Mouse (Mus musculus): ENCODE results near the gene Pi4kb. TPM values are rescaled to one million over a fixed set of nuclear protein-coding genes. Genes with fewer than 3 reads are reported as not detected.
"Not testable (repeated sequence)": the region's sequence is repeated elsewhere in the genome, so short reads cannot be mapped to it uniquely, and the experiment has no call there.

Gene Pi4kb
- polyA plus RNA-seq, 1 experiment from 2014 or later: 10.5 TPM

DNA sequence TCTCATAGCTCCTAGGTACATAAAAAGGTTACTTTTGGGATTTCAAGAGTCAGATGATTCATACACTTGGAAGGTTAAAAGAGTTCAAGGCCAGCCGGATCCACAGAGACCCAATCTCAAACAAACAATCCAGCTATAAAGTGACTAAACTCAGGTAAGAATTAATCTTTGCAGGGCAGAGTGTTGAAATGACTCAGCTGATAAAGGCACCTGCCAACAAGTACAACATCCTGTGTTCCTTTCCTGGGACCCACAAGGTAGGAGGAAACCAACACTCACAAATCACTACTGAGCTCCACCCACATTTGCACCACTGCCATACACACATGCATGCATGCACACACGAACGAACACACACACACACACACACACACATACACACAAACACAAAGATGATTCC is 54.1 kb downstream of the Pi4kb start:
- Histone ChIP-seq H3K4me2 (replicated peaks; ENCODE audit: low read depth) (no peak overlapping the region), H3K9ac (ENCODE audit: low read depth, low read length) (no peak overlapping the region), H3K4me1 (replicated peaks; ENCODE audit: control insufficient read depth, insufficient read depth, low read length) (peaks cover 14% of the 10 kb centered on the region), H3K9me3 (ENCODE audit: control insufficient read depth) (no peaks in the 10 kb centered on the region), H3K4me3 (ENCODE audit: low read depth, low read length) (no peak overlapping the region), H3K27me3 (replicated peaks; ENCODE audit: control insufficient read depth, insufficient read depth, low read length) (no peaks in the 10 kb centered on the region), H3K27ac (ENCODE audit: low read depth, low read length) (no peak overlapping the region; the same call in 1 of the 2 replicates), H3K36me3 (ENCODE audit: control insufficient read depth, insufficient read depth) (peaks cover 29% of the 10 kb centered on the region)
- TF ChIP-seq CTCF (IDR thresholded peaks at IDR 0.05; ENCODE audit: low read depth): no peak
- peak; percentile 69 for ATAC-seq
- 31% methylated on average over 3 of the region's 3 CpGs for WGBS

DNA sequence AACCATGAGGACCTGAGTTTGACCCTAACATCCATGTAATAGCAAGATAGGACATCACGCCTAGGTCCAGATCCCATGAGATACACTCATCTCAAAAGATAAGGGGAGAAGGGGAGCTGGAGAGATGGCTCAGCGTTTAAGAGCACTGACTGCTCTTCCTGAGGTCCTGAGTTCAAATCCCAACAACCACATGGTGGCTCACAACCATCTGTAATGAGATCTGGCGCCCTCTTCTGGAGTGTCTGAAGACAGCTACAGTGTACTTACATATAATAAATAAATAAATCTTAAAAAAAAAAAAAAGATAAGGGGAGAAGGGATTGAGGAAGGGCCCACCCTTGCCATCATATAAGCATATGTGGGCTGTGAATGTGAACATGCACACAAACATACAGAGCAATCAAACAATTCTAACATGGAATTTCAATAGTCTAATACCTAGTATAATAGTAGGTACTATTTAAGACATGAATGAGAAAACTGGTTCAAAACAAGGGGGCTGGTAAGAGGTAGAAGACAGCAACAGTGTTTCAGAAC is 54.8 kb downstream of the Pi4kb start:
- Histone ChIP-seq H3K4me1 (replicated peaks; ENCODE audit: control insufficient read depth, insufficient read depth, low read length) (peaks cover 14% of the 10 kb centered on the region), H3K36me3 (ENCODE audit: control insufficient read depth, insufficient read depth) (peaks cover 36% of the 10 kb centered on the region)
- not testable (repeated sequence) for ATAC-seq; H3K9ac ChIP-seq (ENCODE audit: low read depth, low read length); H3K4me2 ChIP-seq (replicated peaks; ENCODE audit: low read depth); H3K27ac ChIP-seq (ENCODE audit: low read depth, low read length); H3K4me3 ChIP-seq (ENCODE audit: low read depth, low read length); H3K9me3 ChIP-seq (ENCODE audit: control insufficient read depth); H3K27me3 ChIP-seq (replicated peaks; ENCODE audit: control insufficient read depth, insufficient read depth, low read length)
- WGBS: 59% methylated on average over 3 of the region's 3 CpGs

DNA sequence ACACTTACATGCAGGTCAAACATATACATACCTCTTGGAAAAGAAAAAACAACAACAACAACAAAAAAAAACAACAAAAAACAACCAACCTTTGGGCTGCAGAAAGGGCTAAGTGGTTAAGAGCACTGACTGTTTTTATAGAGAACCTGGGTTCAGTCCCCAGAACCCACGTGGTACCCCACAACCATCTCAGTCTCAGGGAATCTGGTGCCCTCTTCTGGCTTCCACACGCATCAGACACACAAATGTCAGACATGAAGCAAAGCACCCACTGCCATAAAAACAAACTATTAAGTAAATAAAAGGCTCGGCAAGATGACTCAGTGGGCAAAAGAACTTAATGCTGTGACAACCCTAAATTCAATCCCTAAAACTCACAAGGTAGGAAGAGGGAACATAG is 55.4 kb downstream of the Pi4kb start:
- Histone ChIP-seq H3K9me3 (ENCODE audit: control insufficient read depth) (no peaks in the 10 kb centered on the region), H3K36me3 (ENCODE audit: control insufficient read depth, insufficient read depth) (peaks cover 42% of the 10 kb centered on the region), H3K27me3 (replicated peaks; ENCODE audit: control insufficient read depth, insufficient read depth, low read length) (no peaks in the 10 kb centered on the region), H3K4me3 (ENCODE audit: low read depth, low read length) (no peak overlapping the region), H3K4me2 (replicated peaks; ENCODE audit: low read depth) (no peak overlapping the region), H3K4me1 (replicated peaks; ENCODE audit: control insufficient read depth, insufficient read depth, low read length) (peaks cover 14% of the 10 kb centered on the region), H3K9ac (ENCODE audit: low read depth, low read length) (no peak overlapping the region), H3K27ac (ENCODE audit: low read depth, low read length) (0 out of 2 replicates have a peak overlapping the region, but pooled peaks have one; percentile 7)
- ATAC-seq: no peak
- 42% methylated on average over 3 of the region's 3 CpGs for WGBS
- peak; percentile 52 for TF ChIP-seq CTCF (IDR thresholded peaks at IDR 0.05; ENCODE audit: low read depth)

DNA sequence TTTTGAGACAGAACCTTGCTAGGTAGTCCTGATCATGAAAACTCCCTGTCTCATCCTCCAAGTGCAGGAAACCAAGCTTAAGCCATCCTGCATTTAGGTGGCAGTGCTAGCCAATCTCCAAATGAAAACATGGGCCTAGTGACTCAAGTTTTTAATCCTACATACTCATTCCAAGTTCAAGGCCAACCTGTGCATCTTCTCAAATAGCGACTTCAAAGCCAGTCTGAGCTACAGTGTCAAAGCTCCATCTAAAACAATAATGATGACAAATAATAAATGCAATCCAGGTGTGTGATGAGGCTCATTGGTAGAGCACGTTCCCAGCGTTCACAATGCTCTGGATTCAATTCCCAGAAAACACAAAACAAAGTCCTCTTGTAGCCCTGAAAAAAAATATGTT is 67.1 kb downstream of the Pi4kb start:
- peaks cover 13% of the 10 kb centered on the region for H3K36me3 ChIP-seq (ENCODE audit: control insufficient read depth, insufficient read depth)
- H3K27me3 ChIP-seq (replicated peaks; ENCODE audit: control insufficient read depth, insufficient read depth, low read length): no peaks in the 10 kb centered on the region
- peak overlapping the region; percentile 61 for H3K4me2 ChIP-seq (replicated peaks; ENCODE audit: low read depth)
- H3K9ac ChIP-seq (ENCODE audit: low read depth, low read length): peak overlapping the region; percentile 77
- no peak for ATAC-seq
- H3K27ac ChIP-seq (ENCODE audit: low read depth, low read length): no peak overlapping the region
- 0 out of 2 replicates have a peak, but pooled peaks cover 4% of the 10 kb centered on the region for H3K4me1 ChIP-seq (replicated peaks; ENCODE audit: control insufficient read depth, insufficient read depth, low read length)
- WGBS: 13% methylated on average over 3 of the region's 3 CpGs
- no peak for TF ChIP-seq CTCF (IDR thresholded peaks at IDR 0.05; ENCODE audit: low read depth)
- peak overlapping the region; percentile 87 for H3K4me3 ChIP-seq (ENCODE audit: low read depth, low read length)
- no peaks in the 10 kb centered on the region for H3K9me3 ChIP-seq (ENCODE audit: control insufficient read depth)

DNA sequence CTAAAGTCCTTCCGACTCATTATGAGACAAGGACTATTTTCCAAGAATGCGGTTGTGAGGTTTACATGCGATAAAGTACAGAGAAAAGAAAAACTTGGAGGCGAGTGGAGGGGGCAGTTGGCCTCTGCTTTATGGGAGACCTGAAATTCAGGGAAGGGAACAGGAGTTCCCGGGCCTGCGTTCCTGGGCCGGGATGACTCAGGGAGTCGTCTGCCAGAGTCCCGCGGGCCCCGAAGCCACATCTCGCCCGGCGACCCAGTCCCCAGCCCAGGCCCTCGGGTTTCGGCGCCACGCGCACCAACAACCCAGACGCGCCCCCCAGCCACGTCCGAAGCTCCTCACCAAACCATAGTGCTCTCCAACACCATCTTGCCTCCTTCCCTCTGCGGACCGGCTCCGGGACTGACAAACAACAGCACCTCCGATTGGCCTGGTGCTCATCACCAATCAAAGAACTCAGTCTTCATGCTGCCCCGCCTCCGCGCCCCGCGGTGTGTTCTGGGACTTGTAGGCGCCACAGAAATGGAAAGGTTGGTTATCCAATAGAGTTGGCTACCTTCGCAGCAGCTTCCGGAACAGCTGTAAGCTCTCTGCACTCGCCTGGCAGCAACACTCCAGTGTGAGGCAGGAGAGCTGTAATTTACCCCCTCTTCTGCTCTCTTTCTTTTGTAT is 67.8 kb downstream of the Pi4kb start, which contains the start of gene Psmd4:
Psmd4 (minus strand) TSS at position 449 of the 672 bp plus-strand sequence.
- Histone ChIP-seq H3K36me3 (ENCODE audit: control insufficient read depth, insufficient read depth) (0 out of 2 replicates have a peak, but pooled peaks cover 8% of the 10 kb centered on the region), H3K27ac (ENCODE audit: low read depth, low read length) (peak within 1 kb of the TSS; percentile 50), H3K4me2 (replicated peaks; ENCODE audit: low read depth) (peak within 1 kb of the TSS; percentile 61), H3K4me1 (replicated peaks; ENCODE audit: control insufficient read depth, insufficient read depth, low read length) (0 out of 2 replicates have a peak, but pooled peaks cover 4% of the 10 kb centered on the region), H3K9me3 (ENCODE audit: control insufficient read depth) (no peaks in the 10 kb centered on the region), H3K9ac (ENCODE audit: low read depth, low read length) (peak within 1 kb of the TSS; percentile 77), H3K4me3 (ENCODE audit: low read depth, low read length) (peak within 1 kb of the TSS; percentile 87), H3K27me3 (replicated peaks; ENCODE audit: control insufficient read depth, insufficient read depth, low read length) (no peaks in the 10 kb centered on the region)
- WGBS: under 1% methylated on average over 36 of the region's 36 CpGs
- no peak for TF ChIP-seq CTCF (IDR thresholded peaks at IDR 0.05; ENCODE audit: low read depth)
- peak; percentile 98 for ATAC-seq

DNA sequence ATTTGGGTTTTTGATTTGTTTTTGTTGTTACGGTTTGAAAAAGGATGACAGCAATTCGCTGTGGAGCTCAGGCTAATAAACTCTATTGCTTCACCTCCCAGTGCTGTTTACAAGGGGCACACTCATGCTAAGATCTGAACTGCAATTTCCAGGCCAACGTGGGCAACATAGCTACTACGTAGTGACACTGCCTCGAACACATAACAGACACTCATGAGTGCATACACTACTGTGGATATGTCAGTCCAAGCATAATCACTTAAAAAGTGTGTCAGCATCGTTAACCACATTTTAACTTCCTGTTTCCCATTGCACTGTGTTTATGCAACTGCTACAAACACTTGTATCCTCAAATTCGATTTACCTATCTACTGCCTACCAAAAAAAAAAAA is 68.3 kb downstream of the Pi4kb start:
- peak overlapping the region; percentile 77 for H3K9ac ChIP-seq (ENCODE audit: low read depth, low read length)
- 0 out of 2 replicates have a peak, but pooled peaks cover 4% of the 10 kb centered on the region for H3K4me1 ChIP-seq (replicated peaks; ENCODE audit: control insufficient read depth, insufficient read depth, low read length)
- no peak for TF ChIP-seq CTCF (IDR thresholded peaks at IDR 0.05; ENCODE audit: low read depth)
- peak overlapping the region; percentile 50; the same call in 1 of the 2 replicates for H3K27ac ChIP-seq (ENCODE audit: low read depth, low read length)
- ATAC-seq: peak; percentile 50
- H3K27me3 ChIP-seq (replicated peaks; ENCODE audit: control insufficient read depth, insufficient read depth, low read length): no peaks in the 10 kb centered on the region
- H3K36me3 ChIP-seq (ENCODE audit: control insufficient read depth, insufficient read depth): 0 out of 2 replicates have a peak, but pooled peaks cover 7% of the 10 kb centered on the region
- peak overlapping the region; percentile 87 for H3K4me3 ChIP-seq (ENCODE audit: low read depth, low read length)
- no peaks in the 10 kb centered on the region for H3K9me3 ChIP-seq (ENCODE audit: control insufficient read depth)
- H3K4me2 ChIP-seq (replicated peaks; ENCODE audit: low read depth): peak overlapping the region; percentile 61
- 16% methylated on average over 7 of the region's 7 CpGs for WGBS
